Mouse (Mus musculus) spleen, postnatal 10 days (tissue): ENCODE measurements at regions not wholly inside any gene's neighbourhood (a gene's known extent, or its start where the extent isn't known, plus 50 kb on each side); places are given as distances from the start of the nearest gene placed in this dataset.

ENCODE experiments used
- DNase-seq, 2 experiments: peaks; one replicate each; pipeline ENCODE4 v3.0.0; 2021 to 2022; ENCODE audit warnings: low spot score in 2 of 2

DNA sequence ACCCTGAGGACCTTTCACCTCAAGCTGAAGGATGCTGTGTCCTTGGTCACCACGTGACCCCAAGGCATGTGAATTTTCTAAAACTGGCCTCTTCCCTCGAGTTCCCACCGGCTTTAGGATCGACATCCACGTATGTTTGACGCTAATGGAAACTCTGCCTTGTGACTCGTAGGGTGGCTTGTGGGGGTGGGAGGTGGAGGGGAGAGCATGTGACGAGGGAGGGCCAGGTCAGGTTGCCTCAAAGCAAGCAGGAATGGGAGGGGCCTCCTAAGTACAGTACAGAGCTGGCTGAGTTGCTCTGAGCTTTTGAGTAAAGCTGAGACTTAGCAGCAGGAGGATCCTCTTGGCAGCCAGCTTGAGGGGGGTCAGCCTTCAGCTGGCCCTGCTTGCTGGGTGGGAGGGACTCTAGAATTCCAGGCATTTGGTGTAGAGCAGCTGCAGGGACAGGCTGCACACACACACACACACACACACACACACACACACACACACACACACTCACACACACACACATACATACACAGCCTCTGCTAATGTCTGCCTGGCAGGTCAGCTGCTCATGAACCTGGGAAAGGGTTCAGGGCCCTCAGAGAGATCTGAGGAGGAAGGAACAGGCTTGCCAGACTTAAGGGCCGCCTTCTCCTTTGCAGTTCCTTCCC lies 78.5 kb downstream of the Sik1 start:
- DNase-seq = no peak

DNA sequence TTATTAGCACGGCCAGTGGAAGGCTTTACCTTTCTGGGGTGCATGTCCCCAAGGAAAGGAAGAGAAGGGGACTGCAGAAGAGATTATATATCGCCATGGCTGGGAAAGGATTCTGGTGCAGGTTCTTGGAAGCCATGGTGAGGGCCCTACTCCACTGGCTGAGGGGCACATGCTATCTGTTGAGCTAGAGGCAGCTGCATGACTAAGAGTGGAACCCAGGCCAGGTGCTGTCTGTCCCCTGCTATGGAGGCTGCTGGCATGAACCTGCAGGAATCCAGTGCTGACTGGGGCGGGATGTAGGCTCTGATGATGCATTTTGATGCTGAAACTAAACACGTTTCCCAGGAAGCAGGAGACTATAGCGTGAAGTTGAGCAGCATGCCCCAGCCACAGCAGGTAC lies 77.9 kb downstream of the Sik1 start:
- no peak for DNase-seq

DNA sequence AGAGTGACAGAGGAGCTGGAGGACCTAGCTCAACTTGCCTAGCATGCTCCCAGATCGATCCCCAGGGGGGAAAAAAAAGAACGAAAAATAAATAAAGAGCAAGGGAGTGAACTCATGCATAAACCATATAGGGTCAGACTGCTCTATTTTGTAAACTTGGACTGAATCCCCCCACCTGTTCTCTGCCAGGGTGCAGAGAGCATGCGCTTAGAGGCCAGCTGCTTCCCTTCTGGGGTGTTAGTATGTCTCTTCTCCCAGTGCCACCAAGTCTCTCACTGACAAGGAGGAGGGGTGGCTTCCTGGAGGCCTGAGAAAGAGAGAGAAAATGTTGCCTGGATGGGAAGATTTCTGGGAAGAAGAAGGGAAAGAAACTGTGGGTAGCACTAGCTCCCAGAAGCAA lies 76.1 kb downstream of the Sik1 start:
- DNase-seq = no peak

DNA sequence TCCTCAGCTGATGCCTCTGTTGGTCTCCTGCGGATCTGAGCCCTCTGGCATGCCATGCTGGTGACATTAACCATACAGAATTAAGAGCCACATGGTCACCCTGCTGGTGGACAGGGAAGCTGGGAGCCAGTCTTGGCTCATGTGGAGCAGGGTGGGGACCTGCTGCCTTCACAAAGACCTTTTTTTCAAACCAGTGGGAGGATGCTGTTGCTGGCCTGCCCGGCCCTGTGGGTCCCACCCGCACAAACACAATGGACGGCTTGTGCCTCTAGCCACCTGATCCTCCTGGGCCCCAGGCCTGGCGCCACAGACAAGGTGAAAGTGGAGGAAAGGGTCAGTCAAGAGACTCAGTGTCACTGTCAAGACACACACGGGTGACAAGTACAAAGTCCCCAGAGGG lies 73.4 kb downstream of the Sik1 start:
- DNase-seq = no peak

DNA sequence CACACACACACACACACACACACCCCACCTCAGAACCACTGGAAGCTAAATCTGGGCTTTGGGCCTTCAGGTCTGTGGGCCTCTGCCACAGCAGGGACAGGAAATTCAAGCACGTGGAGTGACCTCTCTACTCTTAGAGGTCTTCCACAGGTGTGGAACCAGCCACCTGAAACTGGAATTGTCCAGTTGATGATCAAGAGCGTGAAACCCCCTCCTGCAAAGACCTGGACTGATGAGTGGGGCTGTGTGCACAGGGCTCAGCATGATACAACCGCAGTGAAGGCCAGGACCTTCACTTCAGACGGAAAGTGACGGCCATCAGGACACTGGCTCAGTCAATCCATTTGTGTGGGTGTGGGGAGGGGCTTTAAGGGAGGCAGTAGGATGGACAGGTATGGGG lies 72.5 kb downstream of the Sik1 start:
- no peak for DNase-seq

DNA sequence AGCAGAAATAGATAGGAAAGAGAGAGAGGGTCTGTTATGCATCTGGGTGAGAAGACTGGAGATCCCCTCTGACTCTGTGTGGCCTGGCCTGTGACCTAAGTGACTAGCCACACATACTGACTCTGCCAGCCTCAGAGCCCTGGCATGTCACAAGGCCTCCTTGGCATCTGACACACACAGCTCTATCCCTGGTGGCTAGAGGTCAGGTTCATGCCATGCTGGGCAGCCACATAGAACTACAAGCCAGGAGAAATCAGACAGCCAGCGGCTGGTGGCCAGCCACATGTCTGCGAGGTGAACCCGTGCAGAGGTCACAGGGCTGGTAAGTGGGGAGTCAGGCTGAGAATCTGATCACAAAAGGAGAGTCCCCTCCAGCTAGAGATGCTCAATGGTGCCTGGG lies 67.3 kb downstream of the Sik1 start:
- no peak for DNase-seq

DNA sequence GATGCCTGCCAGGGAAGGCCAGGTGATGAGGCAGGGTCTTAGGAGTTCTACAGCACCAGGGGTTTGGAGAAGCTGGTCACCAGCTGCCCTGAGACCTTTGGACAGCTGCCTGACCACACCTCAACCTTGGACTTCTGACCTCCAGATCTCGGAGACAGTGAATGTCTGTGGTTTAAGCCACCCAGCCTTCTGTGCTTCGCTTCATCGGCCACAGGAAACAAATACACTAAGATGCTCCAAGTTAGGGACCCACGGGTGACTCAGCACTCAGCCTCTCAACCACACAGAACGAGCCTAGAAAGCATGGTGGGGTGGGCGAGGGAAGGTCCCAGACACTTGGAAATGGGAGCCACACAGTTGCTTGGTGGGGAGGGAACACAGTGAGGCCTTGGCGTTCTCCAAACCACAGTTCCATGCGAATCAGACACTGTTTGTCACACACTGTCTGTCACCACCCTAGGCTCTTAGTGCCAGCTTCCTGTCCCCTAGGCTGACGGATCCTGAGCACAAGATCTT lies 66.5 kb downstream of the Sik1 start:
- no peak for DNase-seq

DNA sequence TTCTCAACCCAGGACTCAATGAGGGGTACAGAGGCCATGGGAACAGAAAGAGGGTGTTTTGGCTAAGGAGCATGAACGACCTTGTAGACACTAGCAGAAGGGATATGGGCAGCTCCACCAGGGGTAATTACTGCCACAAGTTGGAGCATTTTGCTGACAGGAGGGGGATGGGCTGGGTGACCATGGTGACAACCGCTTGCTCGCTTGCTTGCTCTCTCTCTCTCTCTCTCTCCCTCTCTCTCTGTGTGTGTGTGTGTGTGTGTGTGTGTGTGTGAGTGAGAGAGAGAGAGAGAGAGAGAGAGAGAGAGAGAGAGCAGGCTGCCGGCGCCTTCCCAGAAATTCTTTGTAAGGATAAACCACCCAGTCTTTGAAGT lies 65.7 kb downstream of the Sik1 start:
- DNase-seq = peak in 1 of 2 experiments; percentile 50

DNA sequence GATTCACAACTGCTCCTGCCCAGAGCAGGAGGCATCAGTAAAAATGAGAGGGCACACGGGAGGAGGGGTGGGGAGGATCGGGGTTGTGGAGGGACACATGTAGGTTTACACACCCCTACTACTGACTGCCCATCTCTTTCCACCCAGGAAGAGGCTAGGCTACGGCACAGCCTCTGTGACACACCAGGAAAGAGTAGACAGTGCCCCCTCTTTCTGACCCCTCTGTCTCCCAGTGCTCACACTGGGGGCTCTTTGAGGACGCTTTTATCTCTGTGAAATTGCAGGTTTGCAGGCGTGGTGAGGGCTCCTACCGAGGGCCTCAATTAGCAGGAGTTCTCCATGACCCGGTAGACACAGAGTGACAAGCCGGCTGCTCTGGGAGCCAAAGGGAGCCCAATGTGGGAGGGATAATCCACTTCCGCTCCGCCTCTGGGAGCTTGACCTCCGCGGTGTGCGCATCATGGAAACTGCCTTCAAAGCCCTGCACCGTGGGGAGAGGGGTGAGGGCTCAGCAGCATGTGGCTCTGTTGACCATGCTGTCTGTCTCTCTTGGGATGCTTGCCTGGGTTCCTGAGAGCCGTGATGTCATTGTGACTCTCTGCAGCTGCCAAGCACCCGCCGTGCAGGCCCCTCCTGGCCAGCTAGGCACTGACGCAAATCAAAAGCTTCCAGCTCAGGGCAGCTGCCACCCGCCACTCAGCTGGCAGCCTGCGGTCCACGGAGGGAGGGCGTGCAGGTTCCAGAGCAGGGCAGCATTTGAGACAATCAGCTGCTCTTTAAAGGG lies 65.1 kb downstream of the Sik1 start:
- peak in 1 of 2 experiments; percentile 58 for DNase-seq

DNA sequence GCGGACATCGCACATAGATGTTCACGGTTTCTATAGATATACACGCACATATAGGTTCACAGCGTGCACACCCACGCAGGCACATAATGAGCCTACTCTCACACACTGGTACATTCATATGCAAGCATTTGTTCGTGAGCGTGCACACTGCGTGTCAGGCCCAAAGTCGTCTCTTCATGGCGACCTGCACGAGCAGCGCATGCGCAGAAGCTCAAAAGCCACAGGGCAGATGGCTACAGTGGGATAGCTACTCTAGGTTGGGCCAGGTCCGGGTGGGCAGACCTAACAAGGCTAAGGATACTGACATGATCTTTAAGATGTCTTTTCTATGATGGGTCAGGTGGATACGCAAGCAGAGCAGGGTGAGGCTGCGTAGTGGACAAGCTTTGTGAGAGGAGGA lies 63.9 kb downstream of the Sik1 start:
- DNase-seq = no peak

DNA sequence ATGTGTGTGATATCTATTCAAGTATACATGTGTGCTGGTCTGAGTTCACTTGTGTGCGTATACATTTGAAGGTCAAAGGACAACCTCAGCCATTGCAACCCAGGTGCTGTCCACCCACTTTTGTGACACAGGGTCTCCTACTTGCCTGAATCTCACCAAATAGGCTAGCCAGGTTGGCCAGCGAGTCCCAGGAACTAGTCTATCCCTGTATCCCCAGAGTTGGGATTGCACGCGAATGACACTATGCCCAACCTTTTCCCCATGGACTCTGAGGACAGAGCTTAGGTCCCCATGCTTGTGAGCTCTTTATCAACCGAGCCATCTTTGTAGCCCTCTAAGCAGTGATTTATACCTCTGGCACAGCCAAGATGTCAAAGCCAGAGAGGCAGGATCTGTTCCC lies 62.6 kb downstream of the Sik1 start:
- no peak for DNase-seq

DNA sequence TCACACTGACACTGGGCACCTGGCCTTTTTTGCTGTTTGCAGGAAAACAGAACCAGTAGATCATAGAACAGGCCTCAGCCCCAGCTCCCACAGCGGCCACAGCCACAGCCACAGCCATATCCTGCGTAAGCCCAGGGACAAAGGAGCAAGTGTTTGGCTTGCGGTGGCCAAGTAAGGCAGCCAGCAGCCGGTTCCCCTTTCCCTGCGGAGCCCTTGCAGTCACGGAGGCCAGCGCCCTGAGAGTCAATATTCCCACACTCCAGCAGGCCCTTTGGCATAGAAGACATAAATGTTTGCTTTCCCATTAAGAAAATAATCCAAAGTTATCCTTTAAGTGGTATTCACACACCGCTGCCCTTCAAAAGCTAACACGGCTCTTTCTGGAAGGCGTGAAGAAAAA lies 62.1 kb downstream of the Sik1 start:
- no peak for DNase-seq

DNA sequence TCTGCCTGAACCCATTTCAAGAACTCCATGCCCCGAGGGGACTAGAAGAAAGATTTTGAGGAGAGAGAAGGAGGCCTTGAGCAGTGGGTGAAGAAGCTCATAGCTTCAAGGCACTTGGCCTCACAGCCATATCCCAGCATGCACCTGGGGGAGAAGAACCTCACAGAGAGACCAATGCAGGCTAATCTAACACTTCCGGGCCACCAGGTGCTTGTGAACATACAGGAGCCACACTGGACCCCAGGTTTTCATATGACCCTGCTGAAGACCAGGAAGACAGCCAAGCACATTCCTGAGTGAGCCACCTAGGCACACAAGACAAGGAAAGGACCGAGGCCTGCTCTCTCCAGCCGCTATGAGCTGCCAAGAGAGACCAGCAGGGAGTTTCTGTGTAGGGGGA lies 61.6 kb downstream of the Sik1 start:
- DNase-seq = no peak
